Comparison of ENCODE assay signal across 21 mouse cellular contexts in the genomic region with DNA sequence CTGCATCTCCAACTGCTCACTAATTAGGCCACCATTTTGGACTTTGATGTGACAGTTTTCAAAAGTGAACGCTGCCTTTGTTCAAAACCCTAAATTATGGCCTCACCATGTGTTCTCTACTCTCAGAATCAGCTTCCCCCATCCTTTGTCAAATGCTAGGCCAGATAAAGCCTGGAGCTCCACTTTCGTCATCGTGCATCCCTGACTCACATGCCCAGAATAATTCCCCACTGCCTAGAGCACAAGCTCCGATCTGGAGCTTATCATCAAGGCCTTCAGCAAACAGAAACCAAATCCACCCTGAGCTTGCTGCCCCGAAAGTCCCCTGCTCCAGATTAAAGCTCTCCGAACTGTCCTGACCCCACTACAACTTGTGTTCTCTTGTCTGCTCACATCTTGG. TPM values are rescaled to one million over a fixed set of nuclear protein-coding genes. Genes with fewer than 3 reads are reported as not detected.
A peak's percentile ranks its signal among the peaks of the same experiment; 100 is the strongest.
DNase-seq lines count a peak whose midpoint lies in the region; ATAC-seq and TF ChIP-seq lines count a peak whose summit lies in the region.
"Had no signal": no experiment of that assay in that cellular context is flagged by ENCODE, and none has a peak within 500 bp of the region (broad histone marks: within the 10 kb centered on the region; RNA-seq: fewer than 3 reads in every experiment).

No protein-coding gene starts in this region.

- H3K9ac ChIP-seq in kidney, postnatal 0 days (ENCODE audit: low read depth, low read length) = no peak overlapping the region
- no peak overlapping the region for H3K9ac ChIP-seq in kidney, embryonic 16.5 days (replicated peaks; ENCODE audit: low read length)
- H3K9ac ChIP-seq: embryonic facial prominence, embryonic 12.5 days; hindbrain, embryonic 15.5 days had no signal

- no peak overlapping the region for H3K4me3 ChIP-seq in kidney, postnatal 0 days (replicated peaks; ENCODE audit: low read depth, low read length)
- no peak overlapping the region for H3K4me3 ChIP-seq in kidney, embryonic 16.5 days (ENCODE audit: low read length)
- H3K4me3 ChIP-seq: embryonic facial prominence, embryonic 12.5 days; heart, adult 2 months; hindbrain, embryonic 15.5 days had no signal

- 65% methylated on average over 6 of the region's 6 CpGs for WGBS in kidney, postnatal 0 days
- 64% methylated on average over 6 of the region's 6 CpGs for WGBS in kidney, embryonic 16.5 days

- TF ChIP-seq CTCF in kidney, postnatal 0 days (IDR thresholded peaks at IDR 0.05; ENCODE audit: low read depth) = no peak

- no peak overlapping the region for H3K4me2 ChIP-seq in kidney, postnatal 0 days (ENCODE audit: low read length)
- H3K4me2 ChIP-seq in kidney, embryonic 16.5 days (replicated peaks; ENCODE audit: low read depth, low read length) = no peak overlapping the region
- H3K4me2 ChIP-seq: embryonic facial prominence, embryonic 12.5 days; hindbrain, embryonic 15.5 days had no signal

- intact Hi-C loops in gastrocnemius, postnatal 14 days (cut with DNase I; ENCODE audit: low total_unique reads) = no loop called here

- H3K4me1 ChIP-seq in kidney, postnatal 0 days (replicated peaks; ENCODE audit: insufficient read depth, low read length) = 0 out of 2 replicates have a peak, but pooled peaks cover 4% of the 10 kb centered on the region
- H3K4me1 ChIP-seq in kidney, embryonic 16.5 days (ENCODE audit: insufficient read depth, low read length) = no peaks in the 10 kb centered on the region
- H3K4me1 ChIP-seq: hindbrain, embryonic 15.5 days had no signal

- no peak for ATAC-seq in kidney, postnatal 0 days (replicated peaks; ENCODE audit: low FRiP score, low read depth)
- no peak for ATAC-seq in kidney, embryonic 16.5 days (ENCODE audit: low FRiP score, low TSS enrichment)
- ATAC-seq in inflammation-experienced regulatory T-cells, adult 6 months = no peak
- ATAC-seq: forebrain, embryonic 16.5 days had no signal

- no peaks in the 10 kb centered on the region for H3K36me3 ChIP-seq in kidney, postnatal 0 days (ENCODE audit: insufficient read depth, low read length)
- H3K36me3 ChIP-seq in kidney, embryonic 16.5 days (ENCODE audit: insufficient read depth, low read length) = no peaks in the 10 kb centered on the region
- H3K36me3 ChIP-seq: embryonic facial prominence, embryonic 12.5 days; hindbrain, embryonic 15.5 days had no signal

- no peaks in the 10 kb centered on the region for H3K9me3 ChIP-seq in kidney, postnatal 0 days (replicated peaks; ENCODE audit: low read length)
- no peaks in the 10 kb centered on the region for H3K9me3 ChIP-seq in kidney, embryonic 16.5 days (ENCODE audit: low read length)
- H3K9me3 ChIP-seq: embryonic facial prominence, embryonic 12.5 days; hindbrain, embryonic 15.5 days had no signal

- H3K27me3 ChIP-seq in kidney, postnatal 0 days (ENCODE audit: insufficient read depth, low read length) = no peaks in the 10 kb centered on the region
- H3K27me3 ChIP-seq in kidney, embryonic 16.5 days (ENCODE audit: insufficient read depth, low read length) = no peaks in the 10 kb centered on the region
- H3K27me3 ChIP-seq: embryonic facial prominence, embryonic 12.5 days; hindbrain, embryonic 15.5 days had no signal

- DNase-seq in adrenal gland, postnatal 10 days = peak; percentile 43
- no peak for DNase-seq in adrenal gland, postnatal 25 days
- DNase-seq in kidney, postnatal 0 days (ENCODE audit: low spot score) = peak; percentile 25
- peak; percentile 54 to 59 for DNase-seq in right cerebral cortex, adult 2 months (ENCODE audit: low spot score in 2 of 2)
- DNase-seq in right cerebral cortex, postnatal 14 days = no peak
- no peak for DNase-seq in gastrocnemius, postnatal 14 days
- DNase-seq: cerebellum, adult 8-10 months; heart, adult 2 months; heart, postnatal 36 days; kidney, adult 18-20 months; kidney, postnatal 25 days; lung, postnatal 10 days; thymus, adult 2 months had no signal

- H3K27ac ChIP-seq in kidney, postnatal 0 days = no peak overlapping the region
- H3K27ac ChIP-seq in kidney, embryonic 16.5 days (ENCODE audit: low read length) = no peak overlapping the region
- H3K27ac ChIP-seq: embryonic facial prominence, embryonic 12.5 days; heart, adult 2 months; hindbrain, embryonic 15.5 days had no signal

RNA-seq across cellular contexts. Expression of gene Timp4, which starts 40.6 kb away (rescaled TPM):
- 10 to 100 TPM; 10.8 to 25.3 TPM for total RNA-seq in adrenal gland, postnatal 10 days (2021)
- 3.3 and 3.4 TPM in 2 replicates for total RNA-seq in adrenal gland, postnatal 25 days (2021)
- polyA plus RNA-seq in kidney, postnatal 0 days (2015; fragmentation: Nextera tagmentation; extraction: Ambion mirVana) = 0.15 and 0.36 TPM in 2 replicates
- 0.15 and 0.56 TPM in 2 replicates for polyA plus RNA-seq in kidney, embryonic 16.5 days (2015; fragmentation: Nextera tagmentation; extraction: Ambion mirVana)
- polyA plus RNA-seq in inflammation-experienced regulatory T-cells, adult 6 months (2017; shearing (Covaris generic)) = under 1 TPM in 1 of 3 experiments, not detected in 2; 0.08 TPM
- 10 to 100 TPM; 11.1 to 25.9 TPM for total RNA-seq in gastrocnemius, postnatal 14 days (2021)
- total RNA-seq: common myeloid progenitor, adult 5-6 weeks; megakaryocyte-erythroid progenitor cell, adult 5-6 weeks had no signal
- polyA plus RNA-seq: liver, embryonic 16.5 days had no signal

Comparison
In these comparisons a context has a peak if more than half of its experiments do, and no peak if none do; other contexts are left out.
1. DNase-seq: peak in adrenal gland, postnatal 10 days (single experiment), kidney, postnatal 0 days (single experiment) and right cerebral cortex, adult 2 months (2 of 2); none in adrenal gland, postnatal 25 days (single experiment), right cerebral cortex, postnatal 14 days (single experiment) and gastrocnemius, postnatal 14 days (single experiment).